Mouse (Mus musculus) limb, embryonic 14.5 days (tissue): Measurements from ENCODE around the gene Flvcr2. TPM values are rescaled to one million over a fixed set of nuclear protein-coding genes. Genes with fewer than 3 reads are reported as not detected.

Source experiments
- ATAC-seq: fragments of 200-750 bp; cut with Nextera tagmentation; 2 replicates; pipeline ENCODE4 v1.8.0; 2017; ENCODE audit warnings: low read depth, moderate number of reproducible peaks, moderate TSS enrichment; ENCODE audit not compliant: low FRiP score
- DNase-seq: peaks from one replicate; pipeline ENCODE4 v3.0.0-alpha.2; 2015; ENCODE audit warnings: low spot score
- H3K27ac ChIP-seq: fragments of 300-500 bp; sonication (generic); replicated peaks from 2 replicates; pipeline ENCODE4 v1.5.1; 2014; ENCODE audit warnings: low read depth, mild to moderate bottlenecking, low read length, moderate library complexity, mixed read lengths
- H3K27me3 ChIP-seq: fragments of 300-500 bp; sonication (generic); 2 replicates; pipeline ENCODE4 v1.6.1; 2014; ENCODE audit warnings: low read length, mixed read lengths; ENCODE audit not compliant: control insufficient read depth, insufficient read depth
- H3K36me3 ChIP-seq: fragments of 300-500 bp; sonication (generic); 2 replicates; pipeline ENCODE4 v1.6.1; 2014; ENCODE audit warnings: mild to moderate bottlenecking, low read length, moderate library complexity, mixed read lengths; ENCODE audit not compliant: control insufficient read depth, insufficient read depth
- H3K4me1 ChIP-seq: fragments of 300-500 bp; sonication (generic); 2 replicates; pipeline ENCODE4 v1.6.1; 2014; ENCODE audit warnings: antibody characterized with exemption, low read length, mixed read lengths; ENCODE audit not compliant: control insufficient read depth, insufficient read depth
- H3K4me2 ChIP-seq: fragments of 300-500 bp; sonication (generic); replicated peaks from 2 replicates; pipeline ENCODE4 v1.6.1; 2014; ENCODE audit warnings: low read depth, mild to moderate bottlenecking, low read length, moderate library complexity; ENCODE audit not compliant: severe bottlenecking
- H3K4me3 ChIP-seq: fragments of 300-500 bp; sonication (generic); replicated peaks from 2 replicates; pipeline ENCODE4 v1.5.1; 2014; ENCODE audit warnings: low read length
- H3K9ac ChIP-seq: fragments of 300-500 bp; sonication (generic); 2 replicates; pipeline ENCODE4 v1.6.1; 2014; ENCODE audit warnings: mild to moderate bottlenecking, low read depth, low read length, moderate library complexity; ENCODE audit not compliant: severe bottlenecking
- H3K9me3 ChIP-seq: fragments of 300-500 bp; sonication (generic); 2 replicates; pipeline ENCODE4 v1.6.1; 2016; ENCODE audit warnings: low read length; ENCODE audit not compliant: control insufficient read depth
- POLR2A ChIP-seq: fragments of 200-500 bp; IDR thresholded peaks from 2 replicates; pipeline ENCODE4 v1.8.0; 2012; ENCODE audit warnings: inconsistent platforms, mild to moderate bottlenecking, moderate library complexity, borderline replicate concordance; ENCODE audit not compliant: insufficient read depth, insufficient read length; ENCODE audit errors: extremely low read depth
- WGBS: fragments of 180-500 bp; shearing (Covaris S2); extraction: QIAGEN DNeasy Blood & Tissue Kit; methylation state at CpG from one replicate; pipeline ENCODE4 v1.1.7; 2014; 5-methylcytosine and 5-hydroxymethylcytosine counted together
- polyA plus RNA-seq, 2 experiments: library from polyadenylated mRNA; depleted of rRNA in 1 of 2; stranded (reverse) in 1 of 2; unstranded in 1 of 2; fragments of >200 nt; fragmentation: Nextera tagmentation in 1 of 2; extraction: Ambion mirVana in 1 of 2; gene quantifications; 2 replicates each; pipeline versions ENCODE4 v1.2.1 to v1.2.3; 2012 to 2014

Flvcr2 gene
- polyA plus RNA-seq, 2 experiments, result 2.8 to 4.4 TPM

- 0 out of 2 replicates have a peak, but pooled peaks cover 9% of the 10 kb centered on the region for H3K4me1 ChIP-seq
- peak overlapping the region; percentile 48 for H3K27ac ChIP-seq
- DNase-seq (no peak), ATAC-seq (peak; percentile 45; the same call in 1 of the 2 replicates)
- peak overlapping the region; percentile 73 for H3K4me2 ChIP-seq
- H3K4me3 ChIP-seq, result peak overlapping the region; percentile 36
- peak overlapping the region; percentile 56 for H3K9ac ChIP-seq
- H3K27me3 ChIP-seq, result no peaks in the 10 kb centered on the region
- no peaks in the 10 kb centered on the region for H3K36me3 ChIP-seq
- TF ChIP-seq POLR2A, result no peak
- no peaks in the 10 kb centered on the region for H3K9me3 ChIP-seq
- 12% methylated on average over 17 of the region's 17 CpGs for WGBS
Observed at GRCm38 (mm10) chr12:85705831-85706530, 40.4 kb upstream of the Flvcr2 start.

- no peaks in the 10 kb centered on the region for H3K9me3 ChIP-seq
- 77% methylated on average over 4 of the region's 4 CpGs for whole genome bisulfite sequencing
- no peak overlapping the region for H3K4me3 ChIP-seq
- ATAC-seq (no peak), DNase-seq (no peak)
- 0 out of 2 replicates have a peak, but pooled peaks cover 9% of the 10 kb centered on the region for H3K4me1 ChIP-seq
- no peaks in the 10 kb centered on the region for H3K36me3 ChIP-seq
- no peak for TF ChIP-seq POLR2A
- no peak overlapping the region for H3K27ac ChIP-seq
- no peak overlapping the region for H3K9ac ChIP-seq
- H3K4me2 ChIP-seq, result no peak overlapping the region
- H3K27me3 ChIP-seq, result no peaks in the 10 kb centered on the region
Observed at GRCm38 (mm10) chr12:85706906-85707305, 39.4 kb upstream of the Flvcr2 start.

- ATAC-seq, result no peak
- Histone ChIP-seq H3K9me3 (no peaks in the 10 kb centered on the region), H3K4me3 (no peak overlapping the region), H3K4me2 (no peak overlapping the region), H3K27me3 (no peaks in the 10 kb centered on the region), H3K4me1 (0 out of 2 replicates have a peak, but pooled peaks cover 9% of the 10 kb centered on the region), H3K9ac (no peak overlapping the region), H3K27ac (no peak overlapping the region), H3K36me3 (no peaks in the 10 kb centered on the region)
- DNase-seq, result no peak
- 91% methylated on average over 11 of the region's 11 CpGs for WGBS
- no peak for TF ChIP-seq POLR2A
Observed at GRCm38 (mm10) chr12:85707391-85707790, 38.9 kb upstream of the Flvcr2 start.

- no peak for ATAC-seq
- H3K4me2 ChIP-seq, result no peak overlapping the region
- WGBS, result 88% methylated on average over 12 of the region's 12 CpGs
- H3K27ac ChIP-seq, result no peak overlapping the region
- no peaks in the 10 kb centered on the region for H3K27me3 ChIP-seq
- H3K4me3 ChIP-seq, result no peak overlapping the region
- no peak for TF ChIP-seq POLR2A
- no peak overlapping the region for H3K9ac ChIP-seq
- no peaks in the 10 kb centered on the region for H3K9me3 ChIP-seq
- no peak for DNase-seq
- H3K36me3 ChIP-seq, result no peaks in the 10 kb centered on the region
- H3K4me1 ChIP-seq, result 0 out of 2 replicates have a peak, but pooled peaks cover 9% of the 10 kb centered on the region
Observed at GRCm38 (mm10) chr12:85708556-85708955, 37.8 kb upstream of the Flvcr2 start.

- no peak for TF ChIP-seq POLR2A
- Histone ChIP-seq H3K27ac (no peak overlapping the region), H3K4me1 (0 out of 2 replicates have a peak, but pooled peaks cover 5% of the 10 kb centered on the region), H3K27me3 (no peaks in the 10 kb centered on the region), H3K4me2 (no peak overlapping the region), H3K9ac (no peak overlapping the region), H3K9me3 (no peaks in the 10 kb centered on the region), H3K4me3 (no peak overlapping the region), H3K36me3 (no peaks in the 10 kb centered on the region)
- no peak for DNase-seq
- WGBS, result 86% methylated on average over 7 of the region's 7 CpGs
- ATAC-seq, result no peak
Observed at GRCm38 (mm10) chr12:85710695-85711094, 35.6 kb upstream of the Flvcr2 start.
